28 mouse cellular contexts compared by ENCODE assay signal in the genomic region with DNA sequence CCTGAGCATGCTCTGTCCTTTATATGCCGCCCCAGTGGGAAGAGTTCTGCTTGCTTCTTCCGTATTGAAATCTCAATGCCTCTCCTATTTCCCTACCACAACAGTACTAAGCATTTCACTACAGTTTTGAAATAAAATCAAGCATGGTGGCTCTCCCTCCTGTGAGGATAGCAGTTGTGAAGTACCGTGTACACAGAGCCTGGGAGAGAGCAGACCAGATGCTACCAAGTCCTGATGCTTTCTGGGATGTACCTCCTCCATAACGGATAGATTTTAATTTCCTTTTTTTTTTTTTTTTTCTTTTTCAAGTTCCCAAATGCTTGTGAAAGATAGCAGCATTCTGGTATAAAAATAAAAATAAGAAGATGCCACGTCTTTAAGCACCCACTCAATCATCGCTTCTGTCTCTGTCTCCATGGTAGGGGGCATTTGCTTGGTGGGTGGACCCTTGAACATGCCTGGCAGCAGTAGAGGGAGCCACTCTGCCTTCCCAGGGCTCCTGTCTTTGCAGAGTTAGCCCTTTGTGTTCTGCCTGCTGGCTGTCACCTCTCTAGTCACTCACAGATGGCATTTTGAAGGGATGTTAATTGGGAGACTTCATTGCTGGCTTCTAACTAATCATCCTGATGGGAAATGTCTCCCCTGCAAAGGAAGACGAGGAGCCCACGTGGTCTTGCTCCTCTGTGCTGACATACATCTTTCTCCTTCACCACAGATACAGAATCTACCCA.
DNase-seq lines count a peak whose midpoint lies in the region; ATAC-seq and TF ChIP-seq lines count a peak whose summit lies in the region.
"Had no signal": no experiment of that assay in that cellular context is flagged by ENCODE, and none has a peak within 500 bp of the region (broad histone marks: within the 10 kb centered on the region; RNA-seq: fewer than 3 reads in every experiment).

No protein-coding gene starts in this region.

- H3K36me3 ChIP-seq in heart, embryonic 10.5 days: no peaks in the 10 kb centered on the region
- H3K36me3 ChIP-seq in midbrain, postnatal 0 days (ENCODE audit: insufficient read depth, low read length): no peaks in the 10 kb centered on the region
- no peaks in the 10 kb centered on the region for H3K36me3 ChIP-seq in midbrain, embryonic 13.5 days
- no peaks in the 10 kb centered on the region for H3K36me3 ChIP-seq in forebrain, postnatal 0 days (ENCODE audit: insufficient read depth)
- no peaks in the 10 kb centered on the region for H3K36me3 ChIP-seq in intestine, postnatal 0 days (ENCODE audit: control insufficient read depth, insufficient read depth)
- H3K36me3 ChIP-seq: G1E; heart, embryonic 13.5 days; hindbrain, embryonic 12.5 days; limb, embryonic 12.5 days; midbrain, embryonic 10.5 days had no signal

- peaks cover 2% of the 10 kb centered on the region; the same call in 1 of the 2 replicates for H3K4me1 ChIP-seq in heart, embryonic 10.5 days
- peaks cover 6% of the 10 kb centered on the region; the same call in 1 of the 2 replicates for H3K4me1 ChIP-seq in midbrain, postnatal 0 days (ENCODE audit: insufficient read depth, low read length)
- H3K4me1 ChIP-seq in midbrain, embryonic 13.5 days (replicated peaks): peaks cover 12% of the 10 kb centered on the region
- H3K4me1 ChIP-seq in forebrain, postnatal 0 days (ENCODE audit: insufficient read depth): peaks cover 9% of the 10 kb centered on the region
- H3K4me1 ChIP-seq in intestine, postnatal 0 days (replicated peaks; ENCODE audit: control insufficient read depth, insufficient read depth, low read length): no peaks in the 10 kb centered on the region

- H3K4me2 ChIP-seq in midbrain, postnatal 0 days (ENCODE audit: low read depth, low read length, poor library complexity, severe bottlenecking): no peak overlapping the region
- no peak overlapping the region for H3K4me2 ChIP-seq in midbrain, embryonic 13.5 days (replicated peaks)
- H3K4me2 ChIP-seq in forebrain, postnatal 0 days (ENCODE audit: low read depth): no peak overlapping the region
- no peak overlapping the region for H3K4me2 ChIP-seq in intestine, postnatal 0 days (replicated peaks; ENCODE audit: low read depth)
- H3K4me2 ChIP-seq: heart, embryonic 13.5 days; hindbrain, embryonic 12.5 days; limb, embryonic 12.5 days; liver, embryonic 11.5 days had no signal

- peak; percentile 33 for DNase-seq in heart, adult 11 months
- DNase-seq in heart, embryonic 10.5 days (ENCODE audit: low spot score): no peak
- DNase-seq in midbrain, postnatal 0 days (ENCODE audit: low spot score): peak; percentile 38
- peak; percentile 44 for DNase-seq in forebrain, postnatal 0 days
- DNase-seq in urinary bladder, postnatal 36 days (ENCODE audit: low spot score in 2 of 2): no peak
- DNase-seq: adrenal gland, postnatal 36 days; B cell, adult 2 months; cerebellum, adult 11-12 months; cerebellum, postnatal 14 days; embryo, embryonic 11 days; gastrocnemius, postnatal 10 days; heart, adult 18-20 months; heart, postnatal 14 days; kidney, adult 18-20 months; kidney, postnatal 4 days; lung, adult 18-20 months; lung, postnatal 10 days; right cerebral cortex, postnatal 4 days; thymus, postnatal 14 days had no signal

- no peak overlapping the region for H3K27ac ChIP-seq in heart, embryonic 10.5 days
- no peak overlapping the region for H3K27ac ChIP-seq in midbrain, postnatal 0 days (ENCODE audit: low read depth, low read length)
- no peak overlapping the region for H3K27ac ChIP-seq in midbrain, embryonic 13.5 days
- no peak overlapping the region for H3K27ac ChIP-seq in forebrain, postnatal 0 days (ENCODE audit: low read depth, low read length)
- no peak overlapping the region for H3K27ac ChIP-seq in intestine, postnatal 0 days (ENCODE audit: low read depth, low read length)
- H3K27ac ChIP-seq: heart, embryonic 13.5 days; hindbrain, embryonic 12.5 days; limb, embryonic 12.5 days; midbrain, embryonic 10.5 days had no signal

- no peak for TF ChIP-seq CTCF in midbrain, postnatal 0 days (IDR thresholded peaks at IDR 0.05)
- TF ChIP-seq CTCF in forebrain, postnatal 0 days (IDR thresholded peaks at IDR 0.05; ENCODE audit: low read depth): no peak
- TF ChIP-seq CTCF in intestine, postnatal 0 days (IDR thresholded peaks at IDR 0.05; ENCODE audit: low read depth): no peak

- no peak overlapping the region for H3K9ac ChIP-seq in midbrain, postnatal 0 days (replicated peaks; ENCODE audit: low read length, poor library complexity, severe bottlenecking)
- H3K9ac ChIP-seq in midbrain, embryonic 13.5 days (replicated peaks): no peak overlapping the region
- H3K9ac ChIP-seq in forebrain, postnatal 0 days: no peak overlapping the region
- no peak overlapping the region for H3K9ac ChIP-seq in intestine, postnatal 0 days (ENCODE audit: low read depth, low read length)
- H3K9ac ChIP-seq: heart, embryonic 13.5 days; hindbrain, embryonic 12.5 days; limb, embryonic 12.5 days had no signal

- H3K27me3 ChIP-seq in heart, embryonic 10.5 days (ENCODE audit: insufficient read depth, poor library complexity, severe bottlenecking): peaks cover 37% of the 10 kb centered on the region; the same call in 1 of the 2 replicates
- no peaks in the 10 kb centered on the region for H3K27me3 ChIP-seq in midbrain, postnatal 0 days (ENCODE audit: insufficient read depth, low read length)
- peaks cover 9% of the 10 kb centered on the region; the same call in 1 of the 2 replicates for H3K27me3 ChIP-seq in midbrain, embryonic 13.5 days
- no peaks in the 10 kb centered on the region for H3K27me3 ChIP-seq in forebrain, postnatal 0 days (ENCODE audit: insufficient read depth, low read length)
- H3K27me3 ChIP-seq in intestine, postnatal 0 days (replicated peaks; ENCODE audit: control insufficient read depth, insufficient read depth, low read length): peaks cover 11% of the 10 kb centered on the region; the same call in 1 of the 2 replicates
- H3K27me3 ChIP-seq: Patski had no signal

- ATAC-seq in midbrain, postnatal 0 days (ENCODE audit: low FRiP score): no peak
- no peak for ATAC-seq in midbrain, embryonic 13.5 days
- ATAC-seq in forebrain, postnatal 0 days: peak; percentile 64
- ATAC-seq in intestine, postnatal 0 days: no peak
- ATAC-seq: Patski had no signal

- no peaks in the 10 kb centered on the region for H3K9me3 ChIP-seq in heart, embryonic 10.5 days
- H3K9me3 ChIP-seq in midbrain, postnatal 0 days (ENCODE audit: low read length): no peaks in the 10 kb centered on the region
- H3K9me3 ChIP-seq in midbrain, embryonic 13.5 days: no peaks in the 10 kb centered on the region
- no peaks in the 10 kb centered on the region for H3K9me3 ChIP-seq in forebrain, postnatal 0 days (ENCODE audit: low read length)
- no peaks in the 10 kb centered on the region for H3K9me3 ChIP-seq in intestine, postnatal 0 days (ENCODE audit: control insufficient read depth)
- H3K9me3 ChIP-seq: G1E; heart, embryonic 13.5 days; hindbrain, embryonic 12.5 days; limb, embryonic 12.5 days; midbrain, embryonic 10.5 days had no signal

- H3K4me3 ChIP-seq in heart, embryonic 10.5 days: no peak overlapping the region
- H3K4me3 ChIP-seq in midbrain, postnatal 0 days (ENCODE audit: low read depth, low read length): no peak overlapping the region
- H3K4me3 ChIP-seq in midbrain, embryonic 13.5 days (replicated peaks): no peak overlapping the region
- H3K4me3 ChIP-seq in forebrain, postnatal 0 days (ENCODE audit: low read depth, low read length): no peak overlapping the region
- H3K4me3 ChIP-seq in intestine, postnatal 0 days (ENCODE audit: low read depth, low read length): no peak overlapping the region
- H3K4me3 ChIP-seq: heart, embryonic 13.5 days; hindbrain, embryonic 12.5 days; limb, embryonic 12.5 days; midbrain, embryonic 10.5 days had no signal

- WGBS in heart, embryonic 10.5 days: 69% methylated on average over 8 of the region's 8 CpGs
- 72% methylated on average over 8 of the region's 8 CpGs for WGBS in midbrain, postnatal 0 days
- 71% methylated on average over 8 of the region's 8 CpGs for WGBS in midbrain, embryonic 13.5 days
- 50% methylated on average over 8 of the region's 8 CpGs for WGBS in forebrain, postnatal 0 days
- 72% methylated on average over 8 of the region's 8 CpGs for WGBS in intestine, postnatal 0 days

Comparison
In these comparisons a context has a peak if more than half of its experiments do, and no peak if none do; other contexts are left out.
1. DNase-seq: peak in heart, adult 11 months (single experiment), midbrain, postnatal 0 days (single experiment) and forebrain, postnatal 0 days (single experiment); none in heart, embryonic 10.5 days (single experiment) and urinary bladder, postnatal 36 days (0 of 2).